Mouse (Mus musculus) hindbrain, embryonic 14.5 days (tissue): ENCODE data around the gene Tsc22d3. TPM values are rescaled to one million over a fixed set of nuclear protein-coding genes. Genes with fewer than 3 reads are reported as not detected.
"Not testable (repeated sequence)": the region's sequence is repeated elsewhere in the genome, so short reads cannot be mapped to it uniquely, and the experiment has no call there.

ENCODE experiments used
- ATAC-seq: fragments of 200-750 bp; cut with Nextera tagmentation; 2 replicates; pipeline ENCODE4 v1.8.0; 2017; ENCODE audit warnings: moderate number of reproducible peaks, mild to moderate bottlenecking, moderate TSS enrichment, moderate library complexity; ENCODE audit not compliant: low FRiP score
- DNase-seq: peaks from one replicate; pipeline ENCODE4 v3.0.0-alpha.2; 2015; ENCODE audit warnings: low spot score
- H3K27ac ChIP-seq: fragments of 300-500 bp; sonication (generic); 2 replicates; pipeline ENCODE4 v1.5.1; 2014; ENCODE audit warnings: mild to moderate bottlenecking, moderate library complexity
- H3K27me3 ChIP-seq: fragments of 300-500 bp; sonication (generic); 2 replicates; pipeline ENCODE4 v1.6.1; 2014; ENCODE audit warnings: mild to moderate bottlenecking, low read length, mixed read lengths; ENCODE audit not compliant: control insufficient read depth, insufficient read depth
- H3K36me3 ChIP-seq: fragments of 300-500 bp; sonication (generic); replicated peaks from 2 replicates; pipeline ENCODE4 v1.6.1; 2014; ENCODE audit not compliant: control insufficient read depth, insufficient read depth
- H3K4me1 ChIP-seq: fragments of 300-500 bp; sonication (generic); replicated peaks from 2 replicates; pipeline ENCODE4 v1.6.1; 2014; ENCODE audit warnings: antibody characterized with exemption, low read length, mixed read lengths; ENCODE audit not compliant: control insufficient read depth, insufficient read depth
- H3K4me2 ChIP-seq: fragments of 300-500 bp; sonication (generic); replicated peaks from 2 replicates; pipeline ENCODE4 v1.6.1; 2014; ENCODE audit warnings: mild to moderate bottlenecking, moderate library complexity
- H3K4me3 ChIP-seq: fragments of 300-500 bp; sonication (generic); replicated peaks from 2 replicates; pipeline ENCODE4 v1.5.1; 2014; ENCODE audit warnings: mild to moderate bottlenecking, low read length
- H3K9ac ChIP-seq: fragments of 300-500 bp; sonication (generic); 2 replicates; pipeline ENCODE4 v1.6.1; 2014
- H3K9me3 ChIP-seq: fragments of 300-500 bp; sonication (generic); 2 replicates; pipeline ENCODE4 v1.6.1; 2016; ENCODE audit warnings: low read length; ENCODE audit not compliant: control insufficient read depth
- WGBS: fragments of 180-500 bp; shearing (Covaris S2); extraction: QIAGEN DNeasy Blood & Tissue Kit; methylation state at CpG from one replicate; pipeline ENCODE4 v1.1.7; 2014; 5-methylcytosine and 5-hydroxymethylcytosine counted together
- polyA plus RNA-seq: library from polyadenylated mRNA; unstranded; fragments of >200 nt; fragmentation: Nextera tagmentation; extraction: Ambion mirVana; gene quantifications from 2 replicates; pipeline ENCODE4 v1.2.1, GENCODE M21; 2014

Gene Tsc22d3
- polyA plus RNA-seq, 1 experiment from 2014 or later, result 119 TPM

GRCm38 (mm10) chrX:140509817-140510216 lies 90.6 kb downstream of the Tsc22d3 start:
- Histone ChIP-seq H3K9me3 (no peaks in the 10 kb centered on the region), H3K27me3 (peaks cover 35% of the 10 kb centered on the region), H3K4me2 (no peak overlapping the region), H3K36me3 (no peaks in the 10 kb centered on the region), H3K4me1 (0 out of 2 replicates have a peak, but pooled peaks cover 4% of the 10 kb centered on the region), H3K9ac (no peak overlapping the region), H3K27ac (no peak overlapping the region), H3K4me3 (no peak overlapping the region)
- 63% methylated on average over 6 of the region's 6 CpGs for WGBS
- DNase-seq, result no peak
- ATAC-seq, result no peak

DNA sequence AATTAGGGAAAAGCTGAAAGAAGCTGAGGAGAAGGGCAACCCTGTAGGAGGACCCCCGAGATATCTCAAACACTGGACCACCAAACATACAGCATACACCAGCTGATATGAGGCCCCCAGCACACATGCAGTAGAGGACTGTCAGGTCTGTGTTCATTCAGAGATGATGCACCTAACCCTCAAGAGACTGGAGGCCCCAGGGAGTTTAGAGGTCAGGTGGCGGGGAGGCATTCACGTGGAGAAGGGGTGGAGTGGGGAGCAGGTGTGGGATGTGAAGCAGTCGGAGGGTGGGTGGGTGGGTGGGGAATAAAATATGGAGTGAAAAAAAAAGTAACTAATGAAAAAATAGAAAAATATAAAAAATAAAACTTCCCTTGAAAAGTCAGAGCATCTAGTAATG lies 91.7 kb downstream of the Tsc22d3 start:
- not testable (repeated sequence) for H3K9me3 ChIP-seq, ATAC-seq, H3K9ac ChIP-seq, H3K4me3 ChIP-seq, H3K4me2 ChIP-seq, DNase-seq, H3K27ac ChIP-seq, H3K4me1 ChIP-seq, H3K36me3 ChIP-seq
- 74% methylated on average over 4 of the region's 4 CpGs for WGBS
- peaks cover 32% of the 10 kb centered on the region for H3K27me3 ChIP-seq

GRCm38 (mm10) chrX:140507377-140507776 lies 93.1 kb downstream of the Tsc22d3 start:
- Histone ChIP-seq H3K27me3 (peaks cover 27% of the 10 kb centered on the region), H3K4me3 (no peak overlapping the region), H3K4me2 (no peak overlapping the region), H3K9me3 (no peaks in the 10 kb centered on the region), H3K9ac (no peak overlapping the region), H3K4me1 (0 out of 2 replicates have a peak, but pooled peaks cover 4% of the 10 kb centered on the region), H3K27ac (no peak overlapping the region), H3K36me3 (no peaks in the 10 kb centered on the region)
- 55% methylated on average over 1 of the region's 1 CpGs for WGBS
- ATAC-seq (no peak), DNase-seq (no peak)

DNA sequence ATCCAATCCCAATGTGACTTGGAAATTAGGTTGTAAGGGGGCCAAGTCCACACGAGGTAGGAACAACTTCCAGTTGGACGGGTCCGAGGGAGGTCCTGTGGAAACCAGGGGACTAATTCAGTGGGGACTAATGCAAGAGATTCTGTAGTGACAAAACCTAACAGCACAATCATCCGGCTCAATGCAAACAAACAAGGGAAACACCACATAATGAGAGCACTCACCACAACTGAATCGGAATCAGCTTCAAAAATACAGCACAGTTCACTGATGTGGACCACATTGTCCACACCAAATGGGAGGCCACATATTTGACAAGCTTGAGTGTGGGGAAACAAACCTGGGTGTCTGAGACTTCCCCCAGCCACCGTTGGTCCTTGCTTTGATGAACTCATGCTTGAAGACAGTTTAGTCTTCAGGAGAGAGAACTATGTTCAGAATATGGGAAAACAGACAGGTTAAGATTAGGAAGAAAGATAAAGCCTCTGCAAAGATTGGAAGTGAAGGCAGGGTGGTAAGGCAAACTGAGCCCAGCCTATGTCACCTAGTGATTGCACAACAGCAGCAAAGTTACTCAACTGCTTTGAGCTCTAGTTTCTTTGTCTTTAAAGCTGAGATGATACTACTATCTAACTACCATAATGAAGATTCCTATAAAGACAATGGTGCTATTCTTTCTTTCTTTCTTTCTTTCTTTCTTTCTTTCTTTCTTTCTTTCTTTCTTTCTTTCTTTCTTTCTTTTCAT lies 93.9 kb downstream of the Tsc22d3 start:
- WGBS, result 61% methylated on average over 6 of the region's 6 CpGs
- DNase-seq (no peak), ATAC-seq (no peak)
- Histone ChIP-seq H3K27ac (no peak overlapping the region), H3K9me3 (no peaks in the 10 kb centered on the region), H3K27me3 (peaks cover 21% of the 10 kb centered on the region), H3K4me2 (no peak overlapping the region), H3K4me1 (no peaks in the 10 kb centered on the region), H3K4me3 (no peak overlapping the region), H3K36me3 (no peaks in the 10 kb centered on the region), H3K9ac (no peak overlapping the region)

DNA sequence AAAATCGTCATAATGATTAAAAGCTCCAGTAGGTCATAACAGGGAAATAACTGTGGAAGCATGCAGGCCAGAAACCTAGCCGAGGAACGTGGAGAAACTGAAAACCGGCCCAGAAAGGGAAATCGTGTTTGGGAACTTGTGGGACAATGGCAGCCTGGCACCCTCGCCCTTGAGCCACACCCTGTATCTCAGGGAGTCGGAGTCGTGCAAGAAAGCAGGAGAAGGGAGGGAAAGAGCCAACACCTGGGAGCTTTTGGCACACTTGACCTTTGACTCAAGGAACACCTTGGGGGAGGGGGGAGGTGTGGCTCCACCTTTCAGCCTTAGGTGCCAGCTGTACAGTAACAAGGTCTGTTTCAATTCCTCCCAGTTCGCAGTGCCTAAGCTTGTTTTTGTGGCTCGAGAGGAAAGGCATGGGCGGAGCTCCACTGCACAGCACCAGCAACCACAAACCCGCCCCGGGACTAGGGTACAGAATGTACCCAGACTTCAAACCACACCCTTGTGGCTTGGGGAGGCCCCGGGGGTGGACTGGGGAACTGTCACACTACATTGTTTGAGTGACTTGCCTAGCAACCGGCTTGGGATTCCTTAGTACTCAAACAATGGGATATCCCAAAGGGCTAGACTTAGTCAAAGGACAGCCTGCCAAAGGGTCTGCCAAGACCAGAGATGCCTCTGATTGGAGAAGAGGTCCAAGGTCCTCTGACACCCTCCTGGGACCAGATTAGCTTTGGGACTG lies 94.8 kb downstream of the Tsc22d3 start:
- no peak overlapping the region for H3K27ac ChIP-seq
- no peak overlapping the region for H3K4me2 ChIP-seq
- peaks cover 17% of the 10 kb centered on the region for H3K27me3 ChIP-seq
- H3K9ac ChIP-seq, result no peak overlapping the region
- H3K36me3 ChIP-seq, result no peaks in the 10 kb centered on the region
- no peak overlapping the region for H3K4me3 ChIP-seq
- WGBS, result 46% methylated on average over 15 of the region's 15 CpGs
- ATAC-seq (peak; percentile 55; the same call in 1 of the 2 replicates), DNase-seq (no peak)
- H3K9me3 ChIP-seq, result no peaks in the 10 kb centered on the region
- H3K4me1 ChIP-seq, result no peaks in the 10 kb centered on the region

- 13% methylated on average over 7 of the region's 7 CpGs for WGBS
- H3K4me1 ChIP-seq, result no peaks in the 10 kb centered on the region
- H3K4me2 ChIP-seq, result no peak overlapping the region
- ATAC-seq (no peak; the same call in 1 of the 2 replicates), DNase-seq (peak; percentile 58)
- no peak overlapping the region for H3K4me3 ChIP-seq
- H3K36me3 ChIP-seq, result no peaks in the 10 kb centered on the region
- H3K27ac ChIP-seq, result no peak overlapping the region
- H3K27me3 ChIP-seq, result peaks cover 12% of the 10 kb centered on the region; the same call in 1 of the 2 replicates
- no peaks in the 10 kb centered on the region for H3K9me3 ChIP-seq
- no peak overlapping the region for H3K9ac ChIP-seq
These were observed 96.6 kb downstream of the Tsc22d3 start for GRCm38 (mm10) chrX:140503905-140504304.

GRCm38 (mm10) chrX:140501401-140502301 lies 98.8 kb downstream of the Tsc22d3 start:
- Histone ChIP-seq H3K36me3 (no peaks in the 10 kb centered on the region), H3K9me3 (no peaks in the 10 kb centered on the region), H3K4me2 (no peak overlapping the region), H3K27ac (no peak overlapping the region), H3K4me3 (no peak overlapping the region), H3K9ac (no peak overlapping the region), H3K27me3 (peaks cover 19% of the 10 kb centered on the region; the same call in 1 of the 2 replicates), H3K4me1 (no peaks in the 10 kb centered on the region)
- ATAC-seq (no peak), DNase-seq (no peak)
- 72% methylated on average over 9 of the region's 9 CpGs for WGBS

DNA sequence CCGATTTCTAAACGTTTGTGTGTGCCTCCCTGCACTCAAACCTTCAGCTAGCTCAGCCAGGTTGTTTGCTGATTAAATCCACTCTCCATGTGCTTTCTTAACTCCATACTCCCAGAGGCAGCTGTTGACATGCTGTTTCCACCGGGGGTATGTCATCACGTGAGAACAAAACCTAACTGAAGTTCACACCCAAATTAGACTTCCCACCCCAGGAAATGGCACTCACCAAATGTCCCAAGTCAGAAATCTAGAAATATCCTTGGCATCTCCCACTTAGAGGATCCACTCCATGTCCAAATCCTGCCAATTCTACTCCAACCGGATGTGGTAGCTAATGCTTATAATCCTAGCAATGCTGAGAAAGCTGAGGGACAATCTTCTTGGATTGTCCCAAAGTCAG lies 100.2 kb downstream of the Tsc22d3 start:
- no peaks in the 10 kb centered on the region for H3K9me3 ChIP-seq
- 81% methylated on average over 5 of the region's 5 CpGs for WGBS
- no peak overlapping the region for H3K4me3 ChIP-seq
- no peak for ATAC-seq
- DNase-seq, result no peak
- no peak overlapping the region for H3K9ac ChIP-seq
- H3K27ac ChIP-seq, result no peak overlapping the region
- no peaks in the 10 kb centered on the region for H3K36me3 ChIP-seq
- H3K4me1 ChIP-seq, result no peaks in the 10 kb centered on the region
- peaks cover 18% of the 10 kb centered on the region for H3K27me3 ChIP-seq
- no peak overlapping the region for H3K4me2 ChIP-seq

- not testable (repeated sequence) for H3K4me1 ChIP-seq, H3K9ac ChIP-seq, H3K9me3 ChIP-seq, H3K4me3 ChIP-seq, H3K27ac ChIP-seq, H3K36me3 ChIP-seq, H3K4me2 ChIP-seq, ATAC-seq, DNase-seq
- H3K27me3 ChIP-seq, result peaks cover 18% of the 10 kb centered on the region
- 72% methylated on average over 4 of the region's 4 CpGs for WGBS
These were observed 102.0 kb downstream of the Tsc22d3 start for GRCm38 (mm10) chrX:140498431-140498830.
